Mouse (Mus musculus) brown adipose tissue, adult 24 weeks (tissue): ENCODE data around the gene Nkain4. TPM values are rescaled to one million over a fixed set of nuclear protein-coding genes. Genes with fewer than 3 reads are reported as not detected.

Source experiments
- H3K27ac ChIP-seq: fragments of 200-500 bp; replicated peaks from 2 replicates; pipeline ENCODE4 v1.5.1; 2012; ENCODE audit warnings: low read depth, mild to moderate bottlenecking, low read length
- H3K4me1 ChIP-seq: fragments of 200-500 bp; 2 replicates; pipeline ENCODE4 v1.6.1; 2012; ENCODE audit warnings: low read length, mixed read lengths; ENCODE audit not compliant: control insufficient read depth, insufficient read depth, insufficient read length
- H3K4me3 ChIP-seq: fragments of 200-500 bp; 2 replicates; pipeline ENCODE4 v1.5.1; 2012; ENCODE audit warnings: low read depth, mild to moderate bottlenecking, low read length, moderate library complexity; ENCODE audit not compliant: insufficient read depth
- polyA plus RNA-seq: library from polyadenylated mRNA; stranded (reverse); fragments of >200 nt; gene quantifications from 2 replicates; pipeline ENCODE4 v1.2.4, GENCODE M21; 2012; ENCODE audit not compliant: missing spikeins, insufficient read depth, insufficient read length

Nkain4 gene
- polyA plus RNA-seq, 1 experiment: not detected

DNA sequence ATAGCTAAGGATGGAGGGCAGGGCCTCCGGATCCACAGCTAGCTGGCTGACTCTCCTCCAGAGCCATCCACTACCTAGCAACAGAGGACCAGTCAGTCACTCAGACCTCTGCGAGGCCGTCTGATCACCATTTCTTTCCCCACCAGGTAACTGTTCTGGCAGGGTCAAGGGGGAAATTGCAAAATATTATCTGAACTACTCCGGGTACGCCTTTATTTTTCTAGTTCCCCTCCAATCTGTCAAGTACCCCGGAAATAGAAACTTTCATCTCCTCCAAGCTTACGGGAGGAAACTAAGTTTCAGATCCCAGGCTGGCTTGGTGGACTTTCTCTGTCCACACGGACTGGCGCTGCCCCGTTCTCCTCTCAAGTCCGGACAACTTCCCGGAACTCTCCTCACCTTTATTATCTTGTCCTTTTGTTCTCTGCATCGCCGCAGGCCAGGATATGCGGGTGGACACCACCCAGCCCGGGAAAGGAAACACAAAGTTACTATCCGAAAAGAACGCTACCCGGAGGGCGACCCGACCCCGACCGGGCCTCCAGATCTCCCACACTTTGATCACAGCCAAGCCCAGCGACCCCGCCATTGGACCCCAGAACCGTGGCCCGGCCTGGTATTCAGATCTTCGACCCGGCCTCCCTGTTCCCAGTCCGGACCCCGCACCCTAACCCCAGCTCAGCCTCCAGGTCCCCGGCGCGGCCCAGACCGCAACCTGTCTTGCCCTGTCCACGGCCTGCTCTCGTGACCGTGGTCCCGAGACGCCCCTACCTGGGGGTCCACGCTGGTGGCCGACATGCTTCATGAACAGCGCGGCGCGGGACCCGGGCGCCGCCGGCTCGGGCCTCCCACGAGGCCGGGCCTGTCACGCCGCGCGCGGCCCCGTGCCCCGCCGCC is 34.3 kb downstream of the Nkain4 start:
- Histone ChIP-seq H3K4me3 (peak overlapping the region; percentile 90), H3K27ac (peak overlapping the region; percentile 43), H3K4me1 (peaks cover 2% of the 10 kb centered on the region; the same call in 1 of the 2 replicates)

DNA sequence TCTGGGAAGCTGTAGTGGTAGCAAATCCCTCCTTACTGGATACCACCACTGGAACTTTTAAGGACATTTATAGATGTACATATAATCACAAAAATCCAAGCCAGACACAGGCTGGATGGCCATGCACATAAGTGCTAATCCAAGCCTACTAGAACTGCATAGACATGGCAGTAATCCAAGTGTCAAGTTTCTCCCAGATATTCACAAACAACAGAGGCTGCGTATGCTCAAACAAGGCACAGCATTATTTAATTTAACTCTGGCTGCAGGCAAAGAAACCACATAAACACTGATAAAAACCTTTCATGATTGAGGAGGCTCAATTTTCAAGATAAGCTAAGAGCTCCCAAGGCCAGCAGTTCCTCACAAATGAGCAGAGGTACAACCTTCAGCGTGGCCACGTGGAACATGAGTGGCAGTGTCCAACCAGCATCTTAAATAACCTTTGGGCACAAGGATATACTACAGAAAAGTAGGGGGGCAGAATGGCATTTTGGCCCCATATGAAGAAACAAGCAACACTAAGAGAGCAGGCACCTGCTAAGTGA is 38.5 kb downstream of the Nkain4 start:
- no peak overlapping the region for H3K27ac ChIP-seq
- peaks cover 2% of the 10 kb centered on the region; the same call in 1 of the 2 replicates for H3K4me1 ChIP-seq
- no peak overlapping the region for H3K4me3 ChIP-seq

DNA sequence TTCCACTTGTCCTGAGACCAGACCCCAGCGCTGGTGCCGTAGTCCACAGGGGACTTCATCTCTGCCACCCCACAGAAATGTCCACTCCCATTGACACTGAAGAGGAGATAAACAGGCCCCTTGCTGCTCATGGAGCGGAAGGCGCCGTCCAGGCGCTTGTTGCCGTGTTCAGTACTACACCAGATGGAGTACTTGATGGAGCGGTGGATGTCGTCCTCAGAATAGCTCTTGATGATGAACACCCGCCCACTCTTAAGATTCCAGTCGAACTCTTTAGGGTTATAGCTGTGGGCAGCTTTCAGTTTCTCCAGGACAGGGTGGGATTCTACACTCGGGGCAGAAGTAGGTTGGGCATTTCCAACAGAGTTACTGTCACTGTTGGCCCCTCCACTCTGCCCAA is 43.6 kb downstream of the Nkain4 start:
- Histone ChIP-seq H3K27ac (no peak overlapping the region), H3K4me3 (no peak overlapping the region)

DNA sequence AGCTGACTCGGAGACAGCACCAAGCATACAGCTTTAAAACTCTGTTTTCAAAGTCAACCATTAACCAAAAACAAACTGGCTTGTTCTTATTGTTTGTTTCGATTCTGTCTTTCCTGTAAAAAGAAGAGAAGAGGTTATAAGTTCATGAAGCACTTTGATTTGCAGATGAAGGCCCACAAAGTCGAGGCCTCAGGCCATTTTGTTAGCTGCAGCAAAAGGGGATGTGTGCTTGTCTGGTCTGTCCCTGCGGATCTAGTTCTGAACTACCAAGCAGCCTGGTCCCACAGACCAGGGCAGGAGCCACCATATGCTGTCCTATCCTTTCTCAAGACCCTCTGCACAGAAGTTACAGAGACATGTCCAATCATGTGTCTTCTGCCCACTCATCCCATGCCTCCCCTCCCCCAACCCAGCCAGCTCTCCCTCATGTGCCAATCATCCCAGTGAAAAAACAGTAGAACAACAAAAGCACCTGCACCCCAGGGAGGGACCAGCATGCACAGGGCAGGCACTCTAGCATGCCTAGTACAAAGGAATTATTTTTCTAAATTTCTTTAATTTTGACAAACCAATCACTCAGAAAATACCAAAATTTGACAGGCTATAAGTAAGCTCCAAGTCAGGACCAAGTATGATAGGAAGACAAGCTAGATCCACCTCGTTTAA is 48.8 kb downstream of the Nkain4 start:
- H3K27ac ChIP-seq: no peak overlapping the region
- H3K4me1 ChIP-seq: no peaks in the 10 kb centered on the region
- no peak overlapping the region for H3K4me3 ChIP-seq

More for the DNA sequence above, 43.6 kb downstream of the Nkain4 start:
- H3K4me1 ChIP-seq: no peaks in the 10 kb centered on the region

DNA sequence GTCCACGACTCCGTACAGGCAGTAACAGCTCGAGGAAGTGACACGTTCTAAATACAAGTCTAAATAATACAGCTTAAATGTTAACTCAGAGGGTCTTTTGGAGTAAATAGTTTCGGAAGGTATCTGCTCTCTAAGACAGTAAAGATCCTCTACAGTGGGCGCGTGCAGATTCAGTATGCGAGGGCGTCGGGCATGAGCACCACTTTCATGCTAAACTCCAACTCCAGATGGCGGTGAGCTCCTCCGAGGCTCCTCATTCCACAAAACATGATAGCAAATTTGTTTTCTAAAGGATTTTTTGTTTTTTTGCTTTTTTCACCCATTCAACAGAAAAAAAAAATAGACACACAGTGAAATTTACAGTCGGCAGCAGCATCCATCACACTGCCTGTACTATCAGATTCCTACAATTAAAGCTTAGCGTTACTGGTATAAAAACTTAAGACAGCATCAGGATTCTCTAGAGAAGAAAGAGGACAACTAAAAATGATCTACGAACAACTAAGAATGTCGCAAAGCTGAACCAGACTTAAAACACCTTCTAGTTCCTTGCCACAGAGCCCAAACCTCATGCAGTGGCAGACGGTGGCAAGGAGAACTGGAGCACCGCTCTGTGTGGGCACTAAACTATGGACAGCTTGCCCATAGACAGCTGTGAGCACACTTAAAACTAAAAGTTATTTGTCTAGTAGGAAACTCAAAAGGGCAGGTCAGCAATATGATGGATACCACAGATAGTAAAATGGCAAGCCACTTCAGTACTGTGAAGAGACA is 49.9 kb downstream of the Nkain4 start:
- Histone ChIP-seq H3K27ac (no peak overlapping the region), H3K4me1 (no peaks in the 10 kb centered on the region), H3K4me3 (no peak overlapping the region)

DNA sequence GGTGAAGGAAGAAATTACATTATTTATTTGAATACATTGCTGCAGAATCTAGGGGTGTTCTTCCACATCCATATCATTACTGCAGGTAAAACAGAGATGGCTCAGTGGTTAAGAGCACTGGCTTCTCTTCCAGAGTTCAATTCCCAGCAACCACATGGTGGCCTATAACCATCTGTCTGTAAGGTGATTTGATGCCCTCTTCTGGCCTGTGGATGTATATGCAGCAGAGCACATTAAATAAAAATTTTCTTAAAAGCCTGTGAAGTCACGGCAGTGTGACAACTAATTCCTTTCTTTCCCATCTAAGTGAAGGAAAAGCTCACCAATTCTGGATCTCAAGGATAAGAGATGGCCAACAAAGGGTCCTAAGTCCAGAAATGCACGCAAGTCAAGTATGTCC is 52.4 kb downstream of the Nkain4 start:
- H3K4me1 ChIP-seq: no peaks in the 10 kb centered on the region
- H3K27ac ChIP-seq: no peak overlapping the region
- H3K4me3 ChIP-seq: no peak overlapping the region

DNA sequence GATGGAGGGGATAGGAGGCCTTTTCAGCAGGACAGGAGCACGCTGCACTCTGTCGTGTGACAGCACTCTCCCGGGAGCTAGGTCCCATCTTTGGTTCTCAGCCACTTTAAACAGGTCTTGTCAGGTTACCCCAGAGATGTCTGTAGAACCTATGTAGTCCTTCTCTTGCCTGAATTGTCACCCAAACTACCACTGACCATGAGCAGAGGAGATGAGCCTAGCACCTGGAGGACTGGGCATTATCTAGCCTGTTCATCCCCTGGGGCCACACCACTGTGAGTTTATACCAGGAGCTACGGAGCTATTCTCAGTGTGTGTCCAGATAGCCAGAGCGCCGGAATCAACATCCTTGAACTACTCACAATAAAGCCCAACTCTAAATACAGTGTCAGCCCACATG is 56.6 kb downstream of the Nkain4 start:
- no peak overlapping the region for H3K4me3 ChIP-seq
- H3K4me1 ChIP-seq: no peaks in the 10 kb centered on the region
- no peak overlapping the region for H3K27ac ChIP-seq

DNA sequence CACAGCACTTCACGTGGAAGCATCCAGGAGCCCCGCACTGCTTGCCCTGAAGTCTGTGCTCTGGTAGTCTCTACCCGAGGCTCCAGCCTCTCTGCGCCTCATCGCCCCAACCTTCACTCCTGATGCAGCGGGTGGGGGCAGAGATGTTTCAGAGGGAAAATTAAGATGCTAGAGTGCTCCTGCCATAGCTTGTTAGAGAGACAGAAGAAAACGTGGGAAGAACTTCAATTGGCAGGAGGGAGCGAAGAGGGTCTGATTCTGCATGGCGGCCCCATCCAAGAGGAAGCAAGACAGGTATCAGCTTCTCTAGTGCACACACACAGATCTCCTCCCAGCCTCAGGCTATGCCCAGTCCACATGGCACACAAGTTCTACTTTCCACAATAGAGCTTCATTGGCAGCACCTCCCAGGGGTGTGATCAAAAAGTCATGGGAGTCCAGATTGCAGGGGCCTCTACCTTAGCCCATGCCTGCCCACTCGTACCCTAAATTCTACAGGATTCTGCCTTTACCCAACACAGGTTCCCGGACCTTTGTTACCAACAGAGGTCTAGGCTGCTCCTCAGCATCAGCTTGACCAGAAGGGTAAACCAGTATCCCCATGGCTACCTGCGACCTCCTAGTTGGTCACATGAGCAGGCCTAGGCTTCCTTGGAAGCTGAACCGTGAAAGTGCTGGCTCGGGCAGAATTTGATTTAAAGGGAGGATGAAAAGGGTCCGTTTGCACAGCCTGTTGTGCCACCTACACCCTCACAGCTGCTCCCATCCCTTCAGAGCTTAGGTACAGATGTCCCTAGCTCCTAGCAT is 57.5 kb downstream of the Nkain4 start:
- H3K27ac ChIP-seq: no peak overlapping the region
- H3K4me3 ChIP-seq: no peak overlapping the region
- H3K4me1 ChIP-seq: no peaks in the 10 kb centered on the region

DNA sequence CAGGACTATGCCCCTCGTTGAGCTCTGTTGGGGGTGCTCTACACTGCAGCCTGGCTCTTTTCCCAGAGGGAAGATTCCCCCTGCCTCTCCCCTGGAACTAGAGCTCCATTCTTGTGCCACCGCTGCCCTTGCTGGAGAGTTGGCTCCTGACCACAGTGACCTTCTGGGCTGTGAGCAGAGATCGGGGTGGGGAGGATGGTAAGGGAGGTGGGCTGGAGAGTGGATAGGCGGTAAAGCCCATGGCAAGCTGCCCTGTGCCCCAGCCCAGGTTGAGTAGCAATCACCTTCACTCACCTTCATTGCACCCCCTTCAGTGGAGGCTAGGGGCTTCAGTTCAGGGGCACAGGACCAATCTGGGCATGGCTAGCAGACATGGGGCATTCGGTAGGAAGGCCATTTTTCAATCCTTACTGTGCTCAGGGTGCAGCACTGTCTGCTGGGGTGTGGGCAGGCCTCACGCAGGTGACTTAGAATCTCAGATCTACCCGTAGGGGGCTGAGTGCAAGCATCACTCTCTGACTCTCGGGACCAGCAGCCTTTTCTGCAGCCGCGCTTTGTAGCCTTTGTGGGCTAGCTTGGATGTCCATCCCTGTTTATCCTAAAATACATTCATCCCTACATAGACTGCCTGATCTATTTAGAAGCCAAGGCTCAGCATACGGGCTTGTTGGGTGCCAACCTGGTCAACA is 58.5 kb downstream of the Nkain4 start:
- H3K4me3 ChIP-seq: no peak overlapping the region
- no peaks in the 10 kb centered on the region for H3K4me1 ChIP-seq
- H3K27ac ChIP-seq: no peak overlapping the region

DNA sequence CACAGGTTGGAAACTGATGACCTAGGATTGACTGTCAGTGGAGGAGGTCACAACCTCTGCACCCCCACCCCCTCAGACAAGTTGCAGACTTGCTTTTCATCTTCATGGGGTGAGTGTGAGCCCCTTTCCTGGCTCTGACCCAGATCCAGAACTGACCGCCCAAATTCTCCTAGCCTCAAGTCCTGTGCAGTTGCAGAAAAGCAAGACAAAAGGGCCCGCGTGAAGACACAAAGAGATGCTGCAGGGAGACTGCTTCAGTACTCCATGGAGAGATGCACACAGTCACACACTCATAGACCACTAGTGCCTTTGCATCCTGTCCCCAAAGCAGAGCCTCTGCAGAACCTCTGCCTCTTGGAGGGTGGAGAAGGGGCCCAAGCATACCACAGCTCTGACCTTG is 59.2 kb downstream of the Nkain4 start:
- no peak overlapping the region for H3K4me3 ChIP-seq
- H3K4me1 ChIP-seq: no peaks in the 10 kb centered on the region
- no peak overlapping the region for H3K27ac ChIP-seq

DNA sequence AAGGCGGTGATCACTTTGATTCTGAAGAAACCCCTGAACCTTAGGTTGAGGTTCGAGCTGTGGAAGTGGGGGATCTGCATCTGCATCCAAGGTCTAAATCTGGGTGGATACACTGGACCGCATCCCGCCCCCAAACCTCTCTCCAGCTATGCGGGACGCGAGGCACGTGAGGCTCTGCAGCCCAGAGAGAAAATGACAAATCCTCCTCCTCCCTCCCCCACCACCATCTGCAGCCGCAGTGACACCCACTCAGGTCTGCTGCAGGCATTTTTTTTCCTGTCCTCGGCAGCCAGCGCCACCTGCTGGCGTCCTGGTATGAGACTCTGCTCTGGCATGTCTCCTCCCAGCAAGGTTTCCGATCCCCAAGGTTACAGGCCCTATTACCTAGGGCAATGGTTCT is 59.8 kb downstream of the Nkain4 start:
- H3K4me3 ChIP-seq: peak overlapping the region; percentile 35; the same call in 1 of the 2 replicates
- no peaks in the 10 kb centered on the region for H3K4me1 ChIP-seq
- no peak overlapping the region for H3K27ac ChIP-seq

DNA sequence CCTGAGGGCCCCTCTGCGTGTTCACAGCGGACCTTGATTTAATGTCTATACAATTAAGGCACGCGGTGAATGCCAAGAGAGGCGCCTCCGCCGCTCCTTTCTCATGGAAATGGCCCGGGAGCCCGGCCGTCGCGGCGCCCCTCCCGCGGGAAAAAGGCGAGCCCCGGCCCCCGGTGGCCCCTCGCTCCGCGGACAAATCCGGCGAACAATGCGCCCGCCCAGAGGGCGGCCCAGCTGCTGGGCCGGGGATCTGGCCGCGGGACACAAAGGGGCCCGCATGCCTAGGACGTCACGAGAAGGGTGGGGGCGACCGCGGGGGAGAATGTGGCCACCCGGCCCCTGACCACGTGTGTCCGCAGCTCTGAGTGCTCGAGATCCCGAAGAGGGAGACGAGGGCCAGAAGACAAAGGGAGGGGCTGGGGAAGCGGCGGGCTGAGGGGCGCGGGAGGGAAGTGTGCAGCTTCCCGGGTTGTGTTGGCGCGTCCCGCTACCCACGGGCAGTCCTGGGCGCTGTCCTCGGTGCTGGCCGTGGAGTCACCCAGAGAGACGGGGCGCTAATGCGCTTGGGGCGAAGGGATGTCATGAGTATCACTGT is 60.4 kb downstream of the Nkain4 start:
- H3K4me3 ChIP-seq: peak overlapping the region; percentile 35
- H3K27ac ChIP-seq: no peak overlapping the region

DNA sequence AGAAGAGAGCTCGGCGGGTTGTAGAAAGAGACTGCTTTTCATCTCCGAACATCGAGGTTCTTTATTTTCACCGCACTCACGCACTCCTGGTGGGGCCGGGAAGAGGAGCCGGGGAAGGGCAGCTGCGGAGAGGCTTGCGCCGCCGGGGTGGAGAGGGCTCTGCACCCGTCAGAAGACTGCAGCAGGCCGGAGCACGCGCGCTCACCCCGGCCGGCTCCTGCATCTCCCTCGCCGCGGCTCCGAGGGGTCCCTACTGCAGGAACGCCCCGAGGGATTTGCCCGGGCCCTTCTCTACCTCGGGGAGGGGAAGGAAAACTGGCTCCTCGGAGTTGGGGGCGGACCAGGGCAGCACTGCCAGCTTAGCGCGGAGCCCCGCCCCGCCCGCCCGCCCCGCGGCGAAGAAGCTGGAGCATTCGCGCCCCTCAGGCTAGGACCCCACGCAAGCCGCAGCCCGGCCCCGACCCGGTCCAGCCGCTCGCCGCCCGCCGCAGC is 60.9 kb downstream of the Nkain4 start:
- H3K4me1 ChIP-seq: no peaks in the 10 kb centered on the region
- H3K4me3 ChIP-seq: peak overlapping the region; percentile 53
- H3K27ac ChIP-seq: no peak overlapping the region

More for the DNA sequence above, 60.4 kb downstream of the Nkain4 start:
- no peaks in the 10 kb centered on the region for H3K4me1 ChIP-seq
